Mouse (Mus musculus) layer of hippocampus, postnatal 36 days (tissue): ENCODE measurements at regions not wholly inside any gene's neighbourhood (a gene's known extent, or its start where the extent isn't known, plus 50 kb on each side); places are given as distances from the start of the nearest gene placed in this dataset.

Source experiments
- DNase-seq, 2 experiments: peaks; one replicate each; pipeline ENCODE4 v3.0.0; 2022

DNA sequence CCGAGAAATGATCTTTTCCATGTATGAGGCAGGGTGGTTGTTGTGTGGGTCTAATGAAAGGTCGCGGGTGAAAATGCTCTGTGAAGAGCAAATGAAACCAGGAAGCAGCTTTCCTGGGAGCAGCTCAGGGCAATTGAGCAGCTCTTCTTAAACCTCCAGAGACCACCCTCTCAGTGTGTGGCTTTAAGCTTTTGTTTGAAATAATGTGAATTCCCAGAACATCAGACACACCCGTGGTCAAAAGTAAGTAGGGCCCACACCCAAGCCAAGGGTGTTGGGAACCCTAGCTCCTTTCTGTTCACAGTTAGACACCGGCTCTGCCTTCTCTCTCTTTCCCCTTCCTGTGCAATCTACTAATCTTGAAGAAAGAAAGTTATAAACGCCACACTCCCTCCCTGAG is 450.5 kb downstream of the Bnc2 start:
- DNase-seq: no peak
